Mouse (Mus musculus) CH12.LX (cell line): ENCODE data around the gene Wfdc17. TPM values are rescaled to one million over a fixed set of nuclear protein-coding genes. Genes with fewer than 3 reads are reported as not detected.

Experiments
- DNase-seq: peaks from one replicate; pipeline ENCODE4 v3.0.0-alpha.2; 2013; ENCODE audit errors: extremely low read depth
- H3K27ac ChIP-seq: 2 replicates; pipeline ENCODE4 v1.5.1; 2012; ENCODE audit warnings: low read depth, mild to moderate bottlenecking, control low read depth, moderate library complexity; ENCODE audit not compliant: insufficient read depth
- H3K27me3 ChIP-seq: replicated peaks from 2 replicates; pipeline ENCODE3; 2012; ENCODE audit warnings: inconsistent platforms
- H3K36me3 ChIP-seq, 2 experiments: replicated peaks in 1 of 2; 2 replicates each; pipeline versions ENCODE3 to v1.6.1; 2012; ENCODE audit warnings: inconsistent platforms in 1 of 2, low read length in 1 of 2, mild to moderate bottlenecking in 1 of 2, mixed read lengths in 1 of 2, moderate library complexity in 1 of 2; ENCODE audit not compliant: control insufficient read depth in 1 of 2, insufficient read depth in 1 of 2
- H3K4me1 ChIP-seq, 2 experiments: 2 replicates each; pipeline ENCODE4 v1.6.1; 2012; ENCODE audit warnings: inconsistent platforms in 1 of 2, moderate library complexity in 1 of 2; ENCODE audit not compliant: insufficient read depth in 2 of 2, control insufficient read depth in 1 of 2
- H3K4me2 ChIP-seq: 2 replicates; pipeline ENCODE4 v1.6.1; 2012; ENCODE audit warnings: low read depth, mild to moderate bottlenecking, control low read depth; ENCODE audit not compliant: poor library complexity, insufficient read depth, severe bottlenecking
- H3K4me3 ChIP-seq, 3 experiments: fragments of 150-350 bp in 1 of 3; sonication (generic) in 1 of 3; replicated peaks in 1 of 3; 2 replicates each; pipeline versions ENCODE3 to v1.5.1; 2011 to 2012; ENCODE audit warnings: low read depth in 2 of 3, low read length in 2 of 3, mild to moderate bottlenecking in 2 of 3, moderate library complexity in 2 of 3, control low read depth in 1 of 3, improper control_type of control experiment in 1 of 3, inconsistent platforms in 1 of 3, mixed read lengths in 1 of 3; ENCODE audit not compliant: poor library complexity in 1 of 3
- H3K79me2 ChIP-seq: replicated peaks from 2 replicates; pipeline ENCODE4 v1.6.1; 2012; ENCODE audit warnings: mild to moderate bottlenecking, moderate library complexity; ENCODE audit not compliant: control insufficient read depth, poor library complexity, insufficient read depth, severe bottlenecking; ENCODE audit errors: extremely low read depth
- H3K9ac ChIP-seq: 2 replicates; pipeline ENCODE4 v1.6.1; 2012; ENCODE audit warnings: low read depth, mild to moderate bottlenecking, control low read depth, moderate library complexity; ENCODE audit not compliant: insufficient read depth
- H3K9me3 ChIP-seq: replicated peaks from 2 replicates; pipeline ENCODE3; 2012; ENCODE audit warnings: low read length, inconsistent platforms, mixed read lengths
- BHLHE40 ChIP-seq: IDR thresholded peaks from 2 replicates; pipeline ENCODE4 v1.6.1; 2011; ENCODE audit warnings: mild to moderate bottlenecking, low read depth, low read length, improper control_type of control experiment
- CHD1 ChIP-seq: IDR thresholded peaks from 2 replicates; pipeline ENCODE4 v1.6.1; 2012; ENCODE audit warnings: low read depth, low read length, improper control_type of control experiment, inconsistent platforms
- CHD2 ChIP-seq: IDR thresholded peaks from 2 replicates; pipeline ENCODE4 v1.6.1; 2011; ENCODE audit warnings: low read length, improper control_type of control experiment
- ELF1 ChIP-seq: IDR thresholded peaks from 2 replicates; pipeline ENCODE4 v1.6.1; 2014; ENCODE audit warnings: low read depth, mild to moderate bottlenecking, inconsistent platforms, low read length, improper control_type of control experiment
- EP300 ChIP-seq: IDR thresholded peaks from 2 replicates; pipeline ENCODE4 v1.6.1; 2011; ENCODE audit warnings: low read length, improper control_type of control experiment
- ETS1 ChIP-seq: conservative IDR thresholded peaks from 2 replicates; pipeline ENCODE4 v1.6.1; 2012; ENCODE audit warnings: low read depth, mild to moderate bottlenecking, inconsistent platforms, low read length, improper control_type of control experiment, moderate library complexity
- IRF4 ChIP-seq: IDR thresholded peaks from 2 replicates; pipeline ENCODE4 v1.6.1; 2014; ENCODE audit warnings: low read depth, mild to moderate bottlenecking, inconsistent platforms, low read length, improper control_type of control experiment
- JUN ChIP-seq: IDR thresholded peaks from 2 replicates; pipeline ENCODE4 v1.6.1; 2011; ENCODE audit warnings: low read depth, mild to moderate bottlenecking, low read length, improper control_type of control experiment, moderate library complexity; ENCODE audit not compliant: insufficient read depth
- JUND ChIP-seq: conservative IDR thresholded peaks from 2 replicates; pipeline ENCODE4 v1.6.1; 2011; ENCODE audit warnings: low read depth, low read length, improper control_type of control experiment
- NELFE ChIP-seq: IDR thresholded peaks from 2 replicates; pipeline ENCODE4 v1.6.1; 2011; ENCODE audit warnings: low read depth, low read length, improper control_type of control experiment
- NRF1 ChIP-seq: IDR thresholded peaks from 2 replicates; pipeline ENCODE4 v1.6.1; 2014; ENCODE audit warnings: low read depth, mild to moderate bottlenecking, inconsistent platforms, low read length, improper control_type of control experiment, moderate library complexity
- POLR2A ChIP-seq: IDR thresholded peaks from 2 replicates; pipeline ENCODE4 v1.6.1; 2011; ENCODE audit warnings: low read depth, mild to moderate bottlenecking, improper control_type of control experiment, low read length
- POLR2AphosphoS2 ChIP-seq: IDR thresholded peaks from 2 replicates; pipeline ENCODE4 v1.6.1; 2011; ENCODE audit warnings: low read depth, low read length, improper control_type of control experiment
- RCOR1 ChIP-seq: conservative IDR thresholded peaks from 2 replicates; pipeline ENCODE4 v1.6.1; 2012; ENCODE audit warnings: low read depth, mild to moderate bottlenecking, inconsistent platforms, low read length, improper control_type of control experiment
- SIN3A ChIP-seq: IDR thresholded peaks from 2 replicates; pipeline ENCODE4 v1.6.1; 2012; ENCODE audit warnings: low read length, improper control_type of control experiment, inconsistent platforms
- TBP ChIP-seq: conservative IDR thresholded peaks from 2 replicates; pipeline ENCODE4 v1.6.1; 2011; ENCODE audit warnings: low read depth, low read length, improper control_type of control experiment
- USF1 ChIP-seq: IDR thresholded peaks from 2 replicates; pipeline ENCODE4 v1.6.1; 2014; ENCODE audit warnings: low read depth, mild to moderate bottlenecking, inconsistent platforms, low read length, improper control_type of control experiment
- USF2 ChIP-seq: conservative IDR thresholded peaks from 2 replicates; pipeline ENCODE4 v1.6.1; 2011; ENCODE audit warnings: low read depth, low read length, improper control_type of control experiment
- ZMIZ1 ChIP-seq: IDR thresholded peaks from 2 replicates; pipeline ENCODE4 v1.6.1; 2012; ENCODE audit warnings: low read depth, mild to moderate bottlenecking, inconsistent platforms, low read length, improper control_type of control experiment
- ZNF384 ChIP-seq: IDR thresholded peaks from 2 replicates; pipeline ENCODE4 v1.6.1; 2012; ENCODE audit warnings: low read depth, low read length, improper control_type of control experiment, inconsistent platforms
- dilution Hi-C: fragments of 300-500 bp; cut with MboI; formaldehyde crosslinking; loops from 2 replicates; pipeline ENCODE4 v1.14.3; 2020; ENCODE audit warnings: low sequenced_read_pairs; ENCODE audit not compliant: extremely low pct_unique_long_range_greater_than_20kb, extremely low pct_ligation_motif_present
- in situ Hi-C: fragments of 300-500 bp; cut with MboI; formaldehyde crosslinking; loops from 3 replicates; pipeline ENCODE4 v1.14.3; 2019; ENCODE audit warnings: low sequenced_read_pairs, low pct_ligation_motif_present, low pct_unique_long_range_greater_than_20kb, mixed read lengths
- polyA plus RNA-seq: library from polyadenylated mRNA; unstranded; fragments of >175 nt; gene quantifications from 2 replicates; pipeline ENCODE4 v1.2.1, GENCODE M21; 2012; ENCODE audit warnings: low read depth; ENCODE audit not compliant: insufficient read length
- total RNA-seq, 2 experiments: library from RNA; depleted of rRNA; stranded (reverse); fragments of 300-350 nt in 1 of 2; fragments of >200 nt in 1 of 2; gene quantifications; 2 replicates each; pipeline ENCODE4 v1.2.3; 2012 to 2014

The Wfdc17 gene
- total and polyA plus RNA-seq, 3 experiments: not detected

DNA sequence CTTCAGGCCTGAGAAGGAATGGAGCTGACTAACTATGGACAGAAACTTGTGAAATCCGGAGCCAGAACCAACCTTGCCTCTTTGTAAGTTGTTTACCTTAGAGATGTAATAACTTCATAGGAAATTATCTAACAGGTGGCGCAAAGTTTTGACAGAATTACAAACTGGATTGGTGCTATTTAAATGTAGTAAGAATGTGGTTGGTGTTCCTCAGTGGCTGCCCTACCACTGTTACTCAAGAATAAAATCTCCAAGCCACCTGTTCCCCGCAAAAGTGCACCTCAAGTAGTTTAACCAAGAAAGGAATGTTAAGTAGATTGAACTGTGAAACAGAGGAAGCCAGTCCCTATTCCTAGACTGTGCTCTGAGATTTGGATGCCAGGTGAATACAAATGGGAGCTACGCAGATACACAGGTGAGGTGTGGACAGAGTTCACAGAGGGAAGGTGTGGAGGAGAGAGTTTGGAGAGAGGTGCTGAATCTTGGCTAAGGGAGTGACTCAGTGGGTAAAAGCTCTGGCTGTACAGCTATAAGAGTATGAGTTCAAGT lies 36.7 kb downstream of the Wfdc17 start:
- H3K4me2 ChIP-seq: no peak overlapping the region
- H3K9me3 ChIP-seq: no peaks in the 10 kb centered on the region
- no peak overlapping the region for H3K9ac ChIP-seq
- in situ Hi-C loops: loop anchor here (10.0 kb wide), 1 partner anchor 176 kb away; no protein-coding TSS in a partner anchor
- H3K27ac ChIP-seq: no peak overlapping the region
- H3K4me3 ChIP-seq: no peak overlapping the region
- peaks cover 19% of the 10 kb centered on the region for H3K27me3 ChIP-seq
- no peak for DNase-seq
- peaks cover 42 to 75% of the 10 kb centered on the region in 2 experiments for H3K4me1 ChIP-seq
- no peaks in the 10 kb centered on the region for H3K79me2 ChIP-seq
- TF ChIP-seq ZNF384 (no peak), SIN3A (no peak), TBP (no peak), IRF4 (no peak)
- H3K36me3 ChIP-seq: no peaks in the 10 kb centered on the region
- dilution Hi-C loops: no loop called here

DNA sequence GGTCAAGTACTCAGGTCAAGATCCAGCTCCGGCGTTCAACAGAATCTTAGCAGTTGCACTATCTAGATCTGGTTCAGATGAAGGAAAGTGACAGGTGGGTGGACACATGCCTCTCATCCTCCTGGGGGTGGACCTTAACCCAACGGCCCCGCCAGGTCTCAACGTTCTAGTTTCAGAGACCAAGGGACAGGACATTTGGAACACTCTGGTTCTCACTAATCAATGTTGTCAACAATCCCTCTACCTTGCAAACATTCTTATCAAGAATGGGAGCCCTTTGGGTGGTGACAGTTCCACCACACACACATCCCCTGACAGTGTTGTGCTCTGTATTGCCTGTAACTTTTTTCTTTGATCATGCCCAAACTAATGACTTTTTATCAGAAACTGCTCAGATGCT lies 38.0 kb downstream of the Wfdc17 start:
- Histone ChIP-seq H3K27ac (no peak overlapping the region), H3K36me3 (no peaks in the 10 kb centered on the region), H3K4me1 (peaks cover 43 to 75% of the 10 kb centered on the region in 2 experiments), H3K79me2 (no peaks in the 10 kb centered on the region), H3K27me3 (peaks cover 19% of the 10 kb centered on the region), H3K4me2 (no peak overlapping the region), H3K9ac (no peak overlapping the region), H3K4me3 (no peak overlapping the region), H3K9me3 (no peaks in the 10 kb centered on the region)
- no peak for DNase-seq
- TF ChIP-seq CHD2 (no peak), NELFE (no peak), JUND (no peak), JUN (no peak), POLR2AphosphoS2 (no peak), NRF1 (no peak), RCOR1 (no peak)
- dilution Hi-C loops (no loop called here), in situ Hi-C loops (loop anchor here (10.0 kb wide), 1 partner anchor 177 kb away; no protein-coding TSS in a partner anchor)

DNA sequence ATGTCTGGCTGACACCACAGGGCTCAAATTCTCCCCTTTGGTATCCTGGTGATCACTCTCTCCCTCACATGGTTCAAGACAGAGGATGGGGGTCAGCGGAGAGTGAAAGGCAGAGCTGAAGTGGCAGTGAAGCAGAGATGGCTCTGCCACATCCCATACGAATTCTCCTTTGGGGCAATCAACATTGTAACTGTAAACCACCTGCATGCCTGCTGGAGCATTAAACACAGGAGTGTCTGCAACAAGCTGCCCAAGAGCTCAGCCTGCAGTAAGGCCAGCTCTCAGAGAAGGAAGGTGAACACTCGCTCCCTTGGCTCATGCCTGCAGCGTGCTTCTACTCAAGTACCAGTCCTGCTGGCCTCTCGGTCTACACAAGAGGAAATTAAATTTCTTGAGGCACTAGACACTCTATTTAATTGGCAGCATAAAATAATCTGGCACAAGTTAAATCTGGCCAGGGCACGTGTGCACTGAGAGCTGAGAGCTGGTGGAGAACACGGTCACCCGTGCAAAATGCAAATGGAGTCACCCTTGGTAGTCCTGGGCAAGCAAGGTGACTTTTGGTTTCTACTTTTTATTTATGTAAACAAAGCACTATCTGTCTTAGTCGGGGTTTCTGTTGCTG lies 39.1 kb downstream of the Wfdc17 start:
- Histone ChIP-seq H3K27ac (no peak overlapping the region), H3K79me2 (no peaks in the 10 kb centered on the region), H3K9ac (no peak overlapping the region), H3K4me2 (no peak overlapping the region), H3K36me3 (no peaks in the 10 kb centered on the region), H3K9me3 (no peaks in the 10 kb centered on the region), H3K4me1 (peaks cover 41 to 76% of the 10 kb centered on the region in 2 experiments), H3K27me3 (peaks cover 20% of the 10 kb centered on the region), H3K4me3 (peak overlapping the region in 1 of 3 experiments; percentile 6)
- TF ChIP-seq ZNF384 (no peak), BHLHE40 (peak; percentile 98), POLR2AphosphoS2 (no peak), ELF1 (no peak), CHD1 (no peak), USF2 (no peak), POLR2A (no peak), ETS1 (peak; percentile 62; the same call in 1 of the 2 replicates), RCOR1 (no peak), EP300 (no peak), ZMIZ1 (no peak), JUND (no peak), USF1 (no peak)
- DNase-seq: no peak
- in situ Hi-C loops (loop anchor here (10.0 kb wide), 1 partner anchor 178 kb away; no protein-coding TSS in a partner anchor), dilution Hi-C loops (no loop called here)
